Mouse (Mus musculus) MEL (cell line): Measurements from ENCODE around the gene Poldip3. TPM values are rescaled to one million over a fixed set of nuclear protein-coding genes. Genes with fewer than 3 reads are reported as not detected.

Experiments
- DNase-seq: peaks from one replicate; pipeline ENCODE4 v3.0.0; 2011; ENCODE audit warnings: low read depth, low spot score
- H3K27ac ChIP-seq: 2 replicates; pipeline ENCODE4 v1.5.1; 2012; ENCODE audit warnings: low read depth, mild to moderate bottlenecking, control low read depth, low read length, moderate library complexity; ENCODE audit not compliant: control insufficient read depth
- H3K27me3 ChIP-seq, 2 experiments: fragments of 150-350 bp in 1 of 2; sonication (generic) in 1 of 2; 2 replicates each; pipeline ENCODE4 v1.6.1; 2012; ENCODE audit warnings: low read length in 2 of 2, mild to moderate bottlenecking in 2 of 2, improper control_type of control experiment in 1 of 2, moderate library complexity in 1 of 2; ENCODE audit not compliant: insufficient read depth in 2 of 2, control insufficient read depth in 1 of 2
- H3K36me3 ChIP-seq, 2 experiments: 2 replicates each; pipeline ENCODE4 v1.6.1; 2012 to 2014; ENCODE audit warnings: low read length in 2 of 2, improper control_type of control experiment in 1 of 2, inconsistent platforms in 1 of 2, mild to moderate bottlenecking in 1 of 2; ENCODE audit not compliant: insufficient read depth in 2 of 2, control insufficient read depth in 1 of 2
- H3K4me1 ChIP-seq, 2 experiments: fragments of 150-350 bp in 1 of 2; sonication (generic) in 1 of 2; 2 replicates each; pipeline ENCODE4 v1.6.1; 2012; ENCODE audit warnings: low read length in 2 of 2, improper control_type of control experiment in 1 of 2, mild to moderate bottlenecking in 1 of 2; ENCODE audit not compliant: insufficient read depth in 2 of 2, control insufficient read depth in 1 of 2
- H3K4me3 ChIP-seq, 2 experiments: fragments of 150-350 bp in 1 of 2; sonication (generic) in 1 of 2; 2 replicates each; pipeline ENCODE4 v1.5.1; 2012; ENCODE audit warnings: low read depth in 2 of 2, low read length in 2 of 2, mild to moderate bottlenecking in 2 of 2, moderate library complexity in 2 of 2, control low read depth in 1 of 2, improper control_type of control experiment in 1 of 2; ENCODE audit not compliant: control insufficient read depth in 1 of 2, insufficient read depth in 1 of 2
- H3K79me2 ChIP-seq: 2 replicates; pipeline ENCODE4 v1.6.1; 2012; ENCODE audit warnings: mild to moderate bottlenecking, low read length, moderate library complexity; ENCODE audit not compliant: control insufficient read depth, poor library complexity, insufficient read depth
- H3K9ac ChIP-seq: 2 replicates; pipeline ENCODE4 v1.6.1; 2012; ENCODE audit warnings: low read depth, mild to moderate bottlenecking, control low read depth, low read length, moderate library complexity; ENCODE audit not compliant: control insufficient read depth, poor library complexity, severe bottlenecking
- H3K9me3 ChIP-seq: fragments of 150-350 bp; sonication (generic); replicated peaks from 2 replicates; pipeline ENCODE4 v1.6.1; 2012; ENCODE audit warnings: mild to moderate bottlenecking, low read length, improper control_type of control experiment, moderate library complexity; ENCODE audit not compliant: insufficient read depth
- CHD2 ChIP-seq: IDR thresholded peaks from 2 replicates; pipeline ENCODE4 v1.6.1; 2011; ENCODE audit warnings: low read length, improper control_type of control experiment
- ELF1 ChIP-seq: IDR thresholded peaks from 2 replicates; pipeline ENCODE4 v1.6.1; 2014; ENCODE audit warnings: low read depth, mild to moderate bottlenecking, inconsistent platforms, low read length, improper control_type of control experiment, moderate library complexity
- ETS1 ChIP-seq: IDR thresholded peaks from 2 replicates; pipeline ENCODE4 v1.6.1; 2012; ENCODE audit warnings: low read depth, mild to moderate bottlenecking, inconsistent platforms, low read length, improper control_type of control experiment, moderate library complexity
- JUND ChIP-seq: IDR thresholded peaks from 2 replicates; pipeline ENCODE4 v1.6.1; 2011; ENCODE audit warnings: low read depth, mild to moderate bottlenecking, improper control_type of control experiment, low read length
- KAT2A ChIP-seq: conservative IDR thresholded peaks from 2 replicates; pipeline ENCODE4 v1.6.1; 2012; ENCODE audit warnings: low read depth, low read length, improper control_type of control experiment, inconsistent platforms
- MAFK ChIP-seq: IDR thresholded peaks from 2 replicates; pipeline ENCODE4 v1.6.1; 2011; ENCODE audit warnings: low read depth, mild to moderate bottlenecking, low read length, improper control_type of control experiment, borderline replicate concordance
- MAZ ChIP-seq: IDR thresholded peaks from 2 replicates; pipeline ENCODE4 v1.6.1; 2012; ENCODE audit warnings: low read depth, mild to moderate bottlenecking, inconsistent platforms, low read length, improper control_type of control experiment
- MEF2A ChIP-seq: IDR thresholded peaks from 2 replicates; pipeline ENCODE4 v1.6.1; 2014; ENCODE audit warnings: low read depth, mild to moderate bottlenecking, inconsistent platforms, low read length, improper control_type of control experiment; ENCODE audit not compliant: poor library complexity, insufficient replicate concordance, severe bottlenecking; ENCODE audit errors: extremely low read depth
- MYB ChIP-seq: IDR thresholded peaks from 2 replicates; pipeline ENCODE4 v1.6.1; 2011; ENCODE audit warnings: mild to moderate bottlenecking, low read depth, low read length, improper control_type of control experiment
- NELFE ChIP-seq: IDR thresholded peaks from 2 replicates; pipeline ENCODE4 v1.6.1; 2011; ENCODE audit warnings: low read depth, low read length, improper control_type of control experiment
- POLR2A ChIP-seq, 2 experiments: IDR thresholded peaks; 2 replicates each; pipeline ENCODE4 v1.6.1; 2011 to 2012; ENCODE audit warnings: low read length in 2 of 2, mild to moderate bottlenecking in 2 of 2, control low read depth in 1 of 2, improper control_type of control experiment in 1 of 2, low read depth in 1 of 2, moderate library complexity in 1 of 2; ENCODE audit not compliant: control insufficient read depth in 1 of 2, insufficient read depth in 1 of 2, poor library complexity in 1 of 2
- POLR2AphosphoS5 ChIP-seq: IDR thresholded peaks from 2 replicates; pipeline ENCODE4 v1.6.1; 2012; ENCODE audit warnings: low read depth, borderline replicate concordance, mild to moderate bottlenecking, inconsistent platforms, low read length, moderate library complexity, mixed read lengths
- RCOR1 ChIP-seq: IDR thresholded peaks from 2 replicates; pipeline ENCODE4 v1.6.1; 2012; ENCODE audit warnings: low read depth, mild to moderate bottlenecking, inconsistent platforms, low read length, improper control_type of control experiment
- SMC3 ChIP-seq: IDR thresholded peaks from 2 replicates; pipeline ENCODE4 v1.6.1; 2011; ENCODE audit warnings: low read depth, low read length, improper control_type of control experiment
- TBP ChIP-seq: IDR thresholded peaks from 2 replicates; pipeline ENCODE4 v1.8.0; 2011; ENCODE audit warnings: low read depth, low read length, improper control_type of control experiment
- USF1 ChIP-seq: IDR thresholded peaks from 2 replicates; pipeline ENCODE4 v1.6.1; 2014; ENCODE audit warnings: low read depth, mild to moderate bottlenecking, inconsistent platforms, low read length, improper control_type of control experiment, moderate library complexity
- USF2 ChIP-seq, 2 experiments: IDR thresholded peaks; 2 replicates each; pipeline ENCODE4 v1.6.1; 2011 to 2012; ENCODE audit warnings: improper control_type of control experiment in 2 of 2, low read length in 2 of 2, borderline replicate concordance in 1 of 2, inconsistent platforms in 1 of 2, low read depth in 1 of 2, mild to moderate bottlenecking in 1 of 2; ENCODE audit not compliant: insufficient read depth in 1 of 2
- ZC3H11A ChIP-seq: IDR thresholded peaks from 2 replicates; pipeline ENCODE4 v1.6.1; 2012; ENCODE audit warnings: low read depth, mild to moderate bottlenecking, inconsistent platforms, low read length, improper control_type of control experiment
- ZMIZ1 ChIP-seq: IDR thresholded peaks from 2 replicates; pipeline ENCODE4 v1.6.1; 2012; ENCODE audit warnings: low read depth, mild to moderate bottlenecking, inconsistent platforms, low read length, improper control_type of control experiment, moderate library complexity
- polyA plus RNA-seq, 2 experiments: library from polyadenylated mRNA; stranded (reverse) in 1 of 2; unstranded in 1 of 2; fragments of >175 nt in 1 of 2; fragments of >200 nt in 1 of 2; gene quantifications; 2 replicates each; pipeline versions ENCODE4 v1.2.1 to v1.2.4; 2012; ENCODE audit warnings: low replicate concordance in 2 of 2, low read depth in 1 of 2; ENCODE audit not compliant: insufficient read length in 2 of 2, insufficient read depth in 1 of 2, missing spikeins in 1 of 2
- total RNA-seq: library from RNA; depleted of rRNA; stranded (reverse); fragments of 300-350 nt; gene quantifications from 2 replicates; pipeline ENCODE4 v1.2.3, GENCODE M21; 2012

Poldip3 gene
- total and polyA plus RNA-seq, 3 experiments: 113 to 123 TPM; not detected in 1

GRCm38 (mm10) chr15:83106426-83106825 is 42.8 kb downstream of the Poldip3 start:
- DNase-seq: no peak
- Histone ChIP-seq H3K36me3 (no peaks in the 10 kb centered on the region), H3K27me3 (no peaks in the 10 kb centered on the region), H3K9ac (no peak overlapping the region), H3K79me2 (no peaks in the 10 kb centered on the region), H3K4me1 (no peaks in the 10 kb centered on the region), H3K4me3 (no peak overlapping the region), H3K9me3 (no peaks in the 10 kb centered on the region), H3K27ac (no peak overlapping the region)
- no peak for TF ChIP-seq ZC3H11A

GRCm38 (mm10) chr15:83103111-83103510 is 46.1 kb downstream of the Poldip3 start:
- TF ChIP-seq KAT2A: no peak
- TF ChIP-seq NELFE: no peak
- no peak for TF ChIP-seq ETS1
- TF ChIP-seq MYB: no peak
- no peak for TF ChIP-seq SMC3
- no peak for TF ChIP-seq USF2 (IDR thresholded peaks at IDR 0.05; ENCODE audit: borderline replicate concordance in 1 of 2, insufficient read depth in 1 of 2, low read depth in 1 of 2, low read length in 2 of 2)
- no peak for TF ChIP-seq MAZ
- TF ChIP-seq ZMIZ1: no peak
- no peak for TF ChIP-seq POLR2AphosphoS5
- TF ChIP-seq RCOR1: no peak
- TF ChIP-seq USF1: no peak
- TF ChIP-seq CHD2: no peak
- TF ChIP-seq JUND: no peak
- TF ChIP-seq POLR2A (IDR thresholded peaks at IDR 0.05; ENCODE audit: control insufficient read depth in 1 of 2, insufficient read depth in 1 of 2, low read depth in 1 of 2, low read length in 2 of 2, poor library complexity in 1 of 2): no peak
- no peak for TF ChIP-seq MEF2A
- TF ChIP-seq ELF1: no peak
- no peak for TF ChIP-seq MAFK
- no peak for TF ChIP-seq TBP
- H3K4me3 ChIP-seq: no peak overlapping the region
- no peak overlapping the region for H3K9ac ChIP-seq
- DNase-seq: no peak
- no peaks in the 10 kb centered on the region for H3K27me3 ChIP-seq
- H3K27ac ChIP-seq: no peak overlapping the region
- H3K9me3 ChIP-seq: no peaks in the 10 kb centered on the region
- no peaks in the 10 kb centered on the region for H3K36me3 ChIP-seq
- H3K4me1 ChIP-seq: peaks cover 0 to 4% of the 10 kb centered on the region in 2 experiments; a peak in 2 of 4 replicates
- H3K79me2 ChIP-seq: peaks cover 2% of the 10 kb centered on the region; the same call in 1 of the 2 replicates
